Mouse (Mus musculus) embryonic fibroblast, embryonic 13.5 days (primary cell): ENCODE results near the gene AU018091.

Experiments used
- CTCF ChIP-seq: IDR thresholded peaks from 2 replicates; pipeline ENCODE4 v1.5.1; 2011; ENCODE audit warnings: mild to moderate bottlenecking, control low read depth, low read length, moderate library complexity, borderline replicate concordance; ENCODE audit not compliant: insufficient read depth
- POLR2A ChIP-seq: IDR thresholded peaks from 2 replicates; pipeline ENCODE4 v1.6.1; 2011; ENCODE audit warnings: low read depth, mild to moderate bottlenecking, control low read depth, low read length, moderate library complexity

DNA sequence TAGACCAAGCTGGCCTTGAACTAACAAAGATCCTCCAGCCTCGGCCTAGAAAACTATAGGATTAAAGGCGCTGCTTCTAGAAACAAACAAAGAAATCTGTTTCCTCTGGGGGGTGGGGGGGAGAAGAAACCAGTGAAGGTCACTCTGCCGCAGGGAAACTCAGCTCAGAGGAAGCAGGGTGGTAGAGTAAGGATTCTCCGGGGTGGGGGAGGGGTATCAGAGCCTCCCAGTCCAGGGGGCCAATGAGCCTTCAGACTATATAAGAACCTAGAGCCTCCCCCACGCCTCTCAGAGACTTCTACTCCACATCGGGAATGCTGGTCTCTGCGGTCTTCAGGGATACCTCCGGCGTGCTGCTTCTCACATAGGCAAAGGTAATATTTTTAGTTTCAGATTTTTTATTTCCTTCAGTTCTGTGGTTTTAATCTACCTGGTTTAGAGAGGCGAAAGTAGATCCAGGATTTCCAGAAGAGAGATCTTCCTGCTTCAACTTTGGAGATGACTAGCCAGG, 48.6 kb upstream of the AU018091 start:
- TF ChIP-seq CTCF (no peak), POLR2A (no peak)
